Mouse (Mus musculus) myocyte (in vitro differentiated cells): ENCODE measurements around the gene Siah1a.

Source experiments
- CEBPB ChIP-seq: IDR thresholded peaks from 2 replicates; pipeline ENCODE4 v1.6.1; 2011; ENCODE audit warnings: mild to moderate bottlenecking, moderate library complexity; ENCODE audit not compliant: poor library complexity, insufficient read depth, severe bottlenecking
- MAX ChIP-seq: IDR thresholded peaks from one replicate; pipeline ENCODE4 v1.6.1; 2011; ENCODE audit warnings: low read depth, mild to moderate bottlenecking, control low read depth
- MYOD1 ChIP-seq, 3 experiments: IDR thresholded peaks; one replicate each; pipeline ENCODE4 v1.6.1; 2011; ENCODE audit warnings: control low read depth in 2 of 3, low read depth in 2 of 3, mild to moderate bottlenecking in 2 of 3, moderate library complexity in 1 of 3; ENCODE audit not compliant: insufficient read length in 2 of 3, control insufficient read depth in 1 of 3
- POLR2A ChIP-seq: IDR thresholded peaks from one replicate; pipeline ENCODE4 v1.6.1; 2011; ENCODE audit warnings: low read depth, mild to moderate bottlenecking, control low read depth, moderate library complexity; ENCODE audit not compliant: insufficient read length
- POLR2AphosphoS2 ChIP-seq: IDR thresholded peaks from one replicate; pipeline ENCODE4 v1.6.1; 2011; ENCODE audit warnings: low read depth, control low read depth; ENCODE audit not compliant: insufficient read length
- TCF12 ChIP-seq: IDR thresholded peaks from one replicate; pipeline ENCODE4 v1.6.1; 2011; ENCODE audit warnings: mild to moderate bottlenecking, control low read depth; ENCODE audit not compliant: poor library complexity, insufficient read depth, severe bottlenecking
- TCF3 ChIP-seq: IDR thresholded peaks from one replicate; pipeline ENCODE4 v1.6.1; 2011; ENCODE audit warnings: low read depth, control low read depth; ENCODE audit not compliant: insufficient read length
- USF1 ChIP-seq: IDR thresholded peaks from one replicate; pipeline ENCODE4 v1.6.1; 2011; ENCODE audit warnings: low read depth, mild to moderate bottlenecking, control low read depth, moderate library complexity

GRCm38 (mm10) chr8:86706756-86707155 lies 39.0 kb downstream of the Siah1a start:
- TF ChIP-seq POLR2A (no peak), MAX (no peak), USF1 (no peak), CEBPB (no peak), POLR2AphosphoS2 (no peak), TCF12 (no peak), MYOD1 (IDR thresholded peaks at IDR 0.05; ENCODE audit: control insufficient read depth in 1 of 3, insufficient read length in 2 of 3, low read depth in 2 of 3) (no peak), TCF3 (no peak)
